Mouse (Mus musculus) regulatory T cell (primary cell): ENCODE measurements around the gene Coro2b.

Experiments used
- in situ Hi-C: fragments of 300-600 bp; cut with MboI, MseI; formaldehyde crosslinking; loops from one replicate; pipeline ENCODE4 v1.15.1; 2025; ENCODE audit warnings: high pct_unique_total_duplicates

Coro2b gene

DNA sequence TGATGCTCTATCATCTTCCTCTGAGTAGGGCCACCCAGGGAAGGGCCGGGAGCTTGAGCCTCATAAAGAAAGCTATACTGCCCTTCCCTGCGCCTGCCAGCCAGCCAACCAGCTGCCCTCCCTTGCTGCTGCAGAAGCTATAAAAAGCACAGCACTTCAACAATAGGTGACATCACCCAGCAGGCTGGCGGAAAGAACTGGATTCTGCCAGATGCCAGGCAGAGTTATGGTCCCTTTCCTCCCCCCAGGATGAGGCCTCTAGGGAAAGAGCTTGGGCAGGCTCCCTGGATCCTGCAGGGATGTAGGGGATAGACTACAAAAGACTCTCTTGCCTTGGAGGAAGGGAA is 98.1 kb downstream of the Coro2b start:
- in situ Hi-C loops = no loop called here

DNA sequence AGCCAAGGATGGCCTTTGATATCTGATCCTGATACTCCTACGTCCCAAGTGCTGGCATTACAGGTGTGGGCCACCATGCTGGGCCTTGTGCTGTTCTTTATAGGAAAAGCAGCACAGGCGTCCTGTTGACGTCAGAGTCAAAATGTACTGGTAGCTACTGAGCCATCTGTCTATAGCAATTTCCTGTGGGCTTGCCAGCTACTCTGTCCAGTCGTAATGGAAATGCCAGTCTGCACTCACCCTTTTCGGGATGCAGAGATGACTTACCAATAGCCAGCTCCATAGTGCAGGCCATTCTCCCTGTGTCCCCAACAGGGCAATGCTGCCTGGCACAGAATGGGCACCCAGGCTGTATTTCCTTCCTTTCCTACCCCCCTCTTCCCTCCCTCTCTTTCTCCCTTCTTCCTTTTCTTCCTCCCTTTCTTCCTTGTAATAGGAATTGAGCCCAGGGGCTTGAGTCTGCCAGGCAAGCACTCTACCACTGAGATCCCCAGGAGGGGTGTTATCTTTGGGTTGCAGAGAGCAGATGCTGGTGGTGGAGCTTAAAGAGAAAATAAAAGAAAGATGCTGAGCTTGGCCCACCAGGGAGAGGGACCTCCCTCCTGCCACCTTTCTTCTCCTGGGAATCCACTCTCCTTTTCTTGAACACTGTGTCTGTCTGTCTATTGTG is 98.6 kb downstream of the Coro2b start:
- in situ Hi-C loops = no loop called here

DNA sequence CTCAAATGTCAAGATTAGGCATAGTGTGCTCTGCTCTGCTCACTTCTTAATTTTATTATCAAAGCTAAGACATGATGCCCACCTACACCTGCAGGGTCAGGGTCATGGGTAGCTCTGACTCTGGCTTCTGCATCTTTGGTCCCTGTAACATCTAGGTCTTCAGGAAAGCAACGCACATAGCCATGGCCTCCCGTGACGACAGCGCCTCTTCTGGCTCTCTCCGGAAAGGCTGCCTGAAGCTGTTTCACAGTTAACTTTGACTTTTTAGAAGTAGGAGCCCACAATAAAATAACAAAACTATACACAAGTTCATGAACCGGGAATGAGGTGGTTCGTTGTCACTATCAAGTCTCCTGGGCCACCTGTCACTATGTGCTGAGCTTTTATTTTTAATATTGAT is 99.4 kb downstream of the Coro2b start:
- in situ Hi-C loops = no loop called here

DNA sequence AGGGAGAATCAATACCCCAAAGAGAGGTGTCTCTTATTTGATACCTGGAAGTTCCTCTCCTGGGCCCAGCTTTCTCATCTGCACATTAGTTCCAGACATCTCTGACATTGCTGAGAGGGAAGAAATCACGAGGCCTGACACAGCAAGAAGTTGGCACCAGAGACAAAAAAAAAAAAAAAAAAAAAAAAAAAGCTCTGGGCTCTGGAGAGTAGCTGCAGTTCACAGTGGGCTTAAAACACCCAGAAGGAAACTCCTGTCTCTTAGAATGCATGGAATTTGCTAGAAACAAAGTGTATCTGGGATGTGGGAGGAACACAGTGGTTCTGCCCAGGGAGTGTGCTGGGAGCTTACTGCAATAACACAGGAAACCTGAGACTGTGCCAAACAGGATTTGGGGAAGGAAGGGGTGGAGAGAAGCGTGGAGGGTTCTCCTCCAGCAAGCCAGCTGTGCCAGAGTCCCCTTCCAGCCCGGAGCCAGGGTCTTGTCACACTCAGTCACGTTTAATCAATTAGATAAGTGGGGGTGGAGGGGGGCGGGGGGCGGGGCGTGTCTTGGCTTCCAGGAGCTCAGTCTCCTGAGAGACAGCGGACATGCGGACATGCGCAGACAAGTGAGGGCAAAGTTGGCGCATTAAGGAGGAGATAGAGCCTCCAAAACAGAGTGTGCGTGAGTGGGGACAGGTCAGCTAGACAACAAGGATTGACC is 101.1 kb downstream of the Coro2b start:
- in situ Hi-C loops = no loop called here

DNA sequence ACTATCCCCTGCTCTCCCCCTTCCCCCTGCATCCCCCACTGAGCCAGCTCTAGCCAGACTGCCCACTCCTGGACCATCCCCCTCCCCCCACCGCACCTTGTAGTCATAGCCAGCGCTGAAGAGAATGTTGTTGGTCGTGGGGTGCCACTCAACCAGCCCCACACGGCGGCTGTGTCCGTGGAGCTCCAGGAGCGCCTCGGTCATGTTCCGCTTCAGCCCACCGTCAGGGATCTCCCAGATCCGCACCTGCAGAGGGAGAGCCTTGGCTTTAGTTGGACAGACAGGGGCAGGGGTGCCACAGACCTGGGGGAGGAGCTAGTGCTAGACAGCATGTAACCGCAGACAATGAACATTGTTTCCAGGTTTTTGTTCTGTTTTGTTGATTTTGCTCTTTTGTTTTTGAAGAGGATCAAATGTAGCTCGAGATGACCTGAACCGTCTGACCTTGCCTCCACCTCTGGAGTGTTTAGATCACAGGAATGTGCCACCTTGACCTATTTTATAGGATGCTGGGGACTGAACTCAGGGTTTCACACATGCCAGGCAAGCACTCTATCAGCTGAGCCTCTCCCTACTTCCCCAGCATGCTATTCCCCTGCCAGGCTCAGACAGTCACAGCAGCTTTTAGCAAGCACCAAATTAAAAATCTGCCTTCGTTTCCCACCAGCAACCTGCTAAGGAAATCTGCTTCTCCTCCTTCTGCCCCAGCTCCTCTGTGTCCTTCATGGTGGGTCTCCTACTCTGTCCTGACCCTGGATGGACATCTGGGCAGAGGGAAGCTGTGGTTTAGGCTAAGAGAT is 104.4 kb downstream of the Coro2b start:
- in situ Hi-C loops = no loop called here

DNA sequence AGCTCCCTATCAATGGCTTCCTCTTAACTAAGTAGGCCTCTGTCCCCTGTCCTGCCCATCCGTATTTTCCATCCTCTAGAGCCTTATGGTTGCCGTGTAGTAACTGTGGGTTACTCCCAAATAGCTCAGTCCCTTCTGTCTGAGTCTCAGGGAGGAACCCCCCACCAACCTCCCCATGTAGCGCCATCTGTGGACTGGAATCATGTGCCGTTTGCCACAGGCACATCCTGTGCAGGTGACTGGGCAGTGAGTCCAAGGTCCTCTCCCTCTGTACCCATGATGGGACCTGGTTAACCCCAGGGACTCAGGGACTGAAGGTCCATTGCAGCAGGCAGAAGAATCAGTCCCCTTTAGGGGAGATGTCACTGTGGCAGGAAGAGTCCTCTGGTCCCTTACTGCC is 106.1 kb downstream of the Coro2b start:
- in situ Hi-C loops = no loop called here

DNA sequence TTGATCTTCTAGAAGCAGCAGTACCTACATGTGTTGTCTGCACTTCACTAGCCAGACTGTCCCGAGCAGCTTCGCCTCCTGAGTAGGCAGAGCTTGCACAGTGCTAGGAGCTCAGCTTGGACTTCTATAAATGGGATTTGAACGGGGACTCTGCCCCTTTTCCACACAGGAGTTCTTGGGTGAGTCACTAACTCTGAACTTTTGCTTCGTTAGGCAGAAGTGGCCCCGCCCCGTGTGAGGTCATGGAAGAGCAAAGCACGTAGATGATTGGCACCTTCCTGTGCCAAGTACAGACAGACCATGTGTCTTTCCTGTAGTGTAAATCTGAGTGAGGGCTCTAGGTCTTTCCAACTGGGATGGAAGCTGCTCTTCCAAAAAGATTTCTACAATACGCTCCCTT is 109.8 kb downstream of the Coro2b start:
- in situ Hi-C loops = no loop called here

DNA sequence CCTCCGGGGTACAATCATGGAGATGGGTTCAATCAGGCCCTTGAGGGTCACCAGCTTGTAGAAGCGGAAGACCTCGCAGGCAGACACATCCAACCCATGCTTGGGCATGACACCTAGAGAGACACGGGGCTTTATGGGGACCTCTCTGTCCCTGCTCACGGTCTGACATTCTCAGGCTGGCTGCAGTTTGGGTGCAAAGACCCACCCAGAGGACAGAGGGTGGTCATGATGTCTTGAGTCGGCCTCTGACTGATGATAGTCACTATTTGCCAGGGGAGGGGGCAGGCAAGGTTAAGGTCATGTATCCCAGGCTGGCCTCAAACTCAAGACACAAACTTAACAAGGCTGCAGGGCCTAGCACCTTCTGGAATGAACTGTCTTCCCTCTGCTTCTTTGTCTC is 110.3 kb downstream of the Coro2b start:
- in situ Hi-C loops = no loop called here

DNA sequence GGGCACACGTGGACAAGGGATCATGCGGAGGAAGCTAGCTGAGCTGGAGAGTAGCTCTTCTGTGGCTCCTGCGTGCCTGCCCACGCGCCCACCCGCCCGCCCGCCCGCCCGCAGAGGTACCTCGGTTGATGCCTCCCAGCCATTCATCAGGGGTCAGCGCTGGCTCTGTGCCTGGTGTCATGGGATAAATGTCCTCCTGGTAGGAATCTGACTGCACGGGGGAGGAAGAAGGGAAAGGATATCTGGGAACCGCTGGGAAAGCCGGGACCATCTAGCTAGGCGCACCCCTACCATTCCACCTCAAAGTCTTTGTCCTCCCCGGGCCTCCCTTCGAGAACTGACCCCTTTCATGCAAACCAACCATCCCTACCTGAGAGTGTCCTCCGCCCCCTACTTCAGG is 110.8 kb downstream of the Coro2b start:
- in situ Hi-C loops = no loop called here

DNA sequence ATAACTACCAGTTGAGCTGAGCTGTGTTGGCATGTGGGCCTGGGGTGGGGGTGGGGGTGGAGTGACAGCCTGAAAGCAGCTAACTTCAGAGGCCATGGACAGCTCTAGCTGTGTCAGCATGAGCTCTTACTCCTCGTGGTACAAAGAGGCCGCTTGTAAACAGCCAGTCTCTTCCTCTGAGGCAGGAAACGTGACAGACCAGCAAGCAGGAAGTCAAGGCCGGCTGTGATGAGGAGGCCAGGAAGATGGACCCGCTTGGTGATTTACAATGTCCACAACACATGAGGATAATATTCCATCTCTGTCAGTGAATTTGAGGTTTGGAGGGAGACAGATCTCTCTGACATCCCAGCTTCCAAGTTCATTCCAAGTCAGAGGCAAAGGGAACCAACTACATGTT is 111.6 kb downstream of the Coro2b start:
- in situ Hi-C loops = no loop called here

DNA sequence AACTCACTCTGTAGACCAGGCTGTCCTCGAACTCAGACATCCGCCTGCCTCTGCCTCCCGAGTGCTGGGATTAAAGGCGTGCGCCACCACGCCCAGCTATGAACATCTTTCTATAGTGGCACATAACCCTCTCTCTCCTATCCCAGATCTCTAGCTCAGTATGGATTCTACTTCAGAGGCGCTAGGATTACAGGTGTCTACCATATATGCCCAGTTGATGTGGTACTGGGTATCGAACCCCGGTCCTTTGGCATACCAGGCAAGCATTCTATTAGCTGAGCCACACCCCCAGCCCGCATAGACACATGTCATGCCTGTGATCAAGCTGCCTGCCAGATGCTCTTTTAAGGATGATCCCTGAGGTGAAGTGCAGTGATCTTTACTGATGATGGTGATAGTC is 113.0 kb downstream of the Coro2b start:
- in situ Hi-C loops = no loop called here

DNA sequence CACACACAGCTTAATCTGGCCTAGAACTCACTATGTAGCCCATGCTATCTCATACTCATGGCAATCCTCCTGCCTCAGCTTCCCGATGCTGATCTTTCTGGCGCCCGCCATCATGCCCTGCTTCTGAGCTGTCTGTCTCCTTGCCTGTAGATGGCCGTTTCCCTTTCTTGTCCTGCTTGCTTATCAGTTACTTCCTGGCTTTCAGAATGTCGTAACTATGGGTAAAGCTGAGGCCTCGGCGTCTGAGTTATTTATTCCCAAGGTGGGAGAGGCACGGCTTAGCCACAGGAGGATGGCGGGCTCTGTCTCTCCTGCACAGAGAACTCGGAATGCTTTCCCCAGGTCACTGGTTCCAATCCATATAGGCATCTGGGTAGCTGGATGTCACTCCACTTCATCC is 113.9 kb downstream of the Coro2b start:
- in situ Hi-C loops = no loop called here

DNA sequence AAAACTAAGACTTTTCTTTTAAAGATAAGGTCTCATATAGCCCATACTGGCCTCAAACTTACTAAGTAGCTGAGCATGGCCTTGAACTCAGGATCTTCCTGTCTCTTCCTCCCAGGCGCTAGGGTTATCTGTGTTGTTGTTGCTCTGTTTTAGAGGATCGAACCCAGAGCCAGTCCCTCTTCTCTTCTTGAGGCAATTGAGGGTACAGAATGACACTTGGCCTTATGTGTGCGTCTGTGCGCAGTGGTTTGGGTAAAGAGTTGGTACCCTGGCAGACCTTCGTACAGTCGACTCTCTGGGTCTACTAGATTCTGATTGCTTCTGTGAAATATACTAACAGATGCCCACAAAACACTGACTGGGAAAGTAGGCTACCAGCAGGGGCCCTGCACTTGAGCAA is 114.9 kb downstream of the Coro2b start:
- in situ Hi-C loops = no loop called here

DNA sequence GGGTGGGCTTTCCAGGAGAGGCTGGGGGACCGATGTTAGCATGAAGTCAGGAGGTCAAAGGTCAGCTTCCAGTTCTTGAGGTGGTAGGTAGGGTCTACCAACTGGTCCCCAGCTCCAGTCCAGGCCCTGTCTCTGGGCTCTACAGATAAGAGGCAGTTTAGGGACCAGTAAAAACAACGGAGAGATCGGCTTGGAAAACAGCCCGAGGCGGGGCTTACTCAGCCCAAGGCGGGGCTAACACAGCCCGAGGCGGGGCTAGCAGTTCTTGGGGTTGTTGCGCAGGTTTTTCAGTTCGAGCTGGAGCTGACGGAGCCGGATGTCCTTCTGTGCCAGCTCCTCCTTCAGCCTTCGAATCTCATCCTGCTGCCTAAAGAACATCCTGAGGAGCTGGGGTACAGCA is 115.8 kb downstream of the Coro2b start:
- in situ Hi-C loops = no loop called here

DNA sequence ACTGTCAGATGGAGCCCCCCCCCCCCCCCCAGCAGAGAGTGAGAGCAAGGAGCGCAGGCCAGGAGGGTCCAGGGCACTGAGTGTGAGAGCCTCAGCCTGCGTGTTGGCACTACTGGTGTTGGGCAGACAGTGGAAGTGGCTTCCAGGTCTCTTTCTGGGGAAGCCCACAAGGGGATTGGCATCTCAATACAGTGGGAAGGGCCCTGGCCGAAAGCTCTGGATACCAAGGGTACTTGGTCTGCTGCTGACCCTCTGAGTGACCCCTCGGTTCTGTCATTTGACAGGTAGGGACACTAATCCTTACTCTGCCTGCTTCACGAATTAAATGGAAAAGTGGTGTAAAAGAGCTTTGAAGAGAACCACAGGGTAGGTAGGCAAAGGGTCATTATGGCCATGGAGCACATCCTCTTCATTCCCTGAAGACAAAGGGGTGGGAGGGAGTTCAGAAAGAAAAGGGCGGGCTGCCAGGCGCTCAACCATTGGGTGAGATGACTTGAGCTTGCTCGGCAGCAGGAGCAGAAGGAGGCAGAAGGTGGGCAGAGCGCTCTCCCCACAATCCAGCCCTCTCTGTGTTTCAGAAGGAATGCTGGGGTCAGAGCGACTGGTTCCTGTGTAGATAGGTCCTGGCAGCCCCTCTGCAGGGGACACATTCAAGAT is 116.5 kb downstream of the Coro2b start:
- in situ Hi-C loops = no loop called here

DNA sequence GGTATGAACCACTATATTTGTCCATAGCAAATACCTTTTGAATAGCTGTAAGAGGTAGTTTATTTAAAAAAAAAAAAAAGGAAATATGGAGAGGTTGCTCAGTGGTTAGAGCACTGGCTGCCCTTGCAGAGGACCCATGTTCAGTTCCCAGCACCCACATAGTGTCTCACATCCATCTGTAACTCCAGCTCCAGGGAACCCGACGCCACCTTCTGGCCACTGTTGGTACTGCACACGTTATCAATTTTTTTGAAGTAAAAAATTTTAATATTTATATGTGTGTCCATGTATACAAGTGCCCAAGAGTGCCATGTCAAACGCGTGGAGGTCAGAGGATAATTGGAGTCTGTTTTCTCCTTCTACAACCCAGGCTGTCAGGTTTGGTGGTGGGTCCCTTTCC is 118.1 kb downstream of the Coro2b start:
- in situ Hi-C loops = no loop called here

DNA sequence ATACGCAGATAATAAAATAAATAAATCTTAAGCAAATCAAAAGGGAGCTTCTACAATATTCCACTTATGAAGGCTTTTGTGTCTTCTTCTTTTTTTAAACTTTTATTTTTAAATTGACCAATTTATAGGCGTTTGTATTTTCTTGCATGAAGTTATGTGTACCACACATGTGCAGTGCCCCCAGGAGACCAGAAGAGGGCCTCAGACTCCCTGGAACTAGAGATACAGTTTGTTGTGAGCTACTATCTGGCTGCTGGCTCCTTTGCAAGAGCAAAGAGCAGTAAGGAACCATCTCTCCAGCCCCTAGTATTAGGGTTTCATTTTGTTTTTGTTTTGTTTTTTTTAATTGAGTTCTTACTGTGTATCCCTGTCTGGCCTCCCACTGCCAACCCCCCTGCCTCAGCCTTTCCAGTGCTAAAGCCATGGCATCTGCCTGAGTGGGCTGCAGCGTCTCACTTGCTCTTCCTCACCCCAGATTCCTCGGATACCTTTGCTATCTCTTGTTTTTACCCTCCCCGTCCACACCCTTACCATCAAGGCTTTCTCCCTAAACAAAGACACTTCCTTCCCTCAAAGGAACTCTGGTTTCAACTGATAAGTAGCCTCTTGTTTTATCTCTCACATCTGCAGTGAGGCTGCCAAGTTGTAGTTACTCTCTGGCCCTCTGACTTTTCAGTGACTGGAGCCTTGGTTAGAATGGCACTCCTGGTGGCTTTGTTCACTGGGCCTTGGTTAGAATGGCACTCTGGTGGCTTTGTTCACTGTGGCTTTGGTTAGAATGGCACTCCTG is 129.3 kb downstream of the Coro2b start:
- in situ Hi-C loops = no loop called here

DNA sequence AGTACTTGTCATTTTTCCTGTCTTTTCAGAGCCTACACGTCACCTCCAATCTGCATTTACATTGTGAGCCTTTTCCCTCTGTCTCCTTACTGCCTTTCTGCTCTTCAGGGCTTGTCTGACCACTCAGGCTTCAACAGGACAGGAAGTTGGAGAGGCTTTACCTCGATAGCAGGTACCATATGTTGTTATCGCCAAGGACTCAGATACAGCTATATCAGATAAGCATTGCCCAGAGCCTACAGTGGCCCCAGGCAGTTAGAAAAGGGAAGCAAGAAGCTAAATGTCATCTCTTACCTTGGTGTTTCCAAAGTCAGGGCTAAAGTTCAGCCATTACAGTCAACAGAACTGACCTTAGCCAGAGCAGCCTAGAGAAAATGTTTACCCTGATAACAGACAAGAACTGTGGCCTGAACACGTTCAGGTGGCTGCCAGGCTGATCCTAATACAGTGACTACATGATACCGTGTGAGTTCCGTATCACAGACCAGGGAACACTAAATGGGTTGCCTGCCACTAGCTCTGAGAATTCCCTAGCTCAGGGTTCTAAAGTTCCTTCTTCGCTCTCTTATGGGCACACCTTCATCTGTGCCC is 130.3 kb downstream of the Coro2b start:
- in situ Hi-C loops = no loop called here

DNA sequence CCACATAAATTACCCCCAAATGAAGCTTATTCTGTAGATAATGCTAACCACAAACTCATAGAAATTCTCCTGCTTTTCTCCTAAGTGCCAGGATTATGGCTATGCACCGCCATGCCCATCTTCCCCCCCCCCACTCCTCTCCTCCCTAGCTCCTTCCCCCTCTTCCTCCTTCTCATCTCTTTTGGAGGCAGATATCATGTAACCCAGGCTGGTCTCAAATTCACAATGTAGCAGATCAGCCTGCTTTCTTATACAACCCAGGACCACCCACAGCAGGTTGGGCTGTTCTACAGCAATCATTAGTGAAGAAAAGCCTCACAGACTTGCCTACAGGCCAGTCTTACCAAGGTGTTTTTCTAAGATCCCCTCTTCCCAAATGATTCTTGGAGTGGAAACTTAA is 135.3 kb downstream of the Coro2b start:
- in situ Hi-C loops = no loop called here

DNA sequence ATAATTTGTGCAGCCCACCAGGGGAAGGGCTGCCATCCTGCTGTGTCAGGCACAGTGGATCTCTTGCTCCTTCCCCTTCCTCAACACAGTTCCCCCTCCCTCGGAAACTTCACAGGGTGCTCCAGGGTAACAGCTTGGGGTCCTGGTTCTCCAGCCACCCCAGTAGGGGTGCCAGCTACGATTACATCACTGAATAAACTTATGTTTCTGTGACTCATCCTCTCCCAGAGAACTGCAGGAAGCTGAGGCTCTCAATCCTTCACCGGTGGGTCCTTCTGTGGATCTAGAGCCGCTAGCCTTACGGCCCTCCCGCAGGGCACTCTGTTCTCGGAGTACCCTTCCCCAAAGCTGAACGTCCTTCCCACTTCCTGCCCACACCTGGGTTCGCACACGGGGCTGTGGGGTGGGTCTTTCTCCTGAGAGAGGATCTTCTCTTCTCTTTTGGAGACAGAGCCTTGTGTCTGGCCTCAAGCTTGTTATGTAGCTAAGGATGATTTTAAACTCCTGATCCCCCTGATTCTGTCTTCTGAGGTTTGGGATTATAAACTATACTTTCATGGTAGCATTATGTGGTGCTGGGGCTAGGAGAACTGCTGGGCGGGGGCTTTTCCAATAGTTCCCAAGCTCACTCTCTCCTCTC is 136.2 kb downstream of the Coro2b start:
- in situ Hi-C loops = no loop called here

DNA sequence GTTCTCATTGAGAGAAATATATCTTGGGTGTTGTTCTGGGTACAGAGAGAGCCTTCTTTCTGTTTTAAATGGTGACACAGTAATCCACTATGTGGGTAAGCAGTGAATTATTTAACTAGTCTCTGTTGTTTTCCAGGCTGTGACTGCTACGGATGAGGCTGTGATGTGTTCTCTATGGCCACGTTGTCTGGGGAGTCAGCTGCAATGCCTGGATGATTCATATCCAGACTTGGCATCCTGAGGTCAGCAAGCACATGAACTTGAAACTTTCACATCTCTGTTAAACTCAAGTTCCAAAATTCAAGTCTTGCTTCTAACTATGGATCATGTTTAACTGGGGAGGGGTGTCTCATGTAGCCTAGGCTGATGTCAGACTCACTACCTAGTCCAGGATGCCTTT is 142.7 kb downstream of the Coro2b start:
- in situ Hi-C loops = no loop called here
